Mouse (Mus musculus): ENCODE data around the gene Hist1h2bg.
A peak's percentile ranks its signal among the peaks of the same experiment; 100 is the strongest.

The Hist1h2bg gene

GRCm38 (mm10) chr13:23611638-23612037, 40.4 kb downstream of the Hist1h2bg start:
- no peak for DNase-seq (ENCODE audit: low read depth, low spot score)

- DNase-seq (ENCODE audit: low read depth, low spot score): no peak
Observed at GRCm38 (mm10) chr13:23620056-23620732, 49.0 kb downstream of the Hist1h2bg start.

GRCm38 (mm10) chr13:23620733-23621531, 49.7 kb downstream of the Hist1h2bg start, which contains the start of gene Hist1h2be:
Gene Hist1h2be (minus strand): TSS chr13:23621124.
- DNase-seq (ENCODE audit: low read depth, low spot score): peak; percentile 77

Measured in embryo, embryonic 11.5 days (tissue).